Mouse (Mus musculus): ENCODE data around the gene Angptl8. TPM values are rescaled to one million over a fixed set of nuclear protein-coding genes. Genes with fewer than 3 reads are reported as not detected.

Gene Angptl8
- total RNA-seq, 2 experiments from 2014 or later: not detected

GRCm38 (mm10) chr9:21806976-21807375, 28.3 kb upstream of the Angptl8 start:
- DNase-seq: no peak
- intact Hi-C loops (cut with DNase I): loop anchor here (10.0 kb wide), 1 partner anchor 202 kb away; no protein-coding TSS in a partner anchor

- intact Hi-C loops (cut with DNase I): loop anchor here (10.0 kb wide), 1 partner anchor 204 kb away; no protein-coding TSS in a partner anchor
- DNase-seq: no peak
These were observed 26.7 kb upstream of the Angptl8 start for GRCm38 (mm10) chr9:21808561-21808960.

DNA sequence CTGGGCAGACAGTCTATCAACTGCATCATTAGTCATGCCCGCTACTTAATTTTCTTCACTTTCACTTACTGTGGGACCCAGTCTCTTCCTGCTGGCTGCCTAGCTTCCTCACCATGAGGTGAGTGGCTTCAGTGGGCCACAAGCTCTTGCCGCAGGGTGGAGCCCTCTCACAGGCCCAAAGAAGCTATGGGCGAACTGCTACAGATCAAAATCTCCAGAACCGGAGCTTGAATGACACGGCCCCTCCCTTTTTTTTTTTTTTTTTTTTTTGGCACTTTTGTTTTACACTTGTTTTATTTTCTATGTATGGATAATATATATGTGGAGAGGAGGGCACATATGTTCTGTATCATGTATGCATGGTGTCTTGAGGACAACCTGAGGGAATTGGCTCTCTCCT, 24.1 kb upstream of the Angptl8 start:
- intact Hi-C loops (cut with DNase I): no loop called here

GRCm38 (mm10) chr9:21816716-21817305, 18.5 kb upstream of the Angptl8 start:
- intact Hi-C loops (cut with DNase I): no loop called here
- DNase-seq: no peak

More for the DNA sequence above, 24.1 kb upstream of the Angptl8 start:
- no peak for DNase-seq

- intact Hi-C loops (cut with DNase I): no loop called here
These were observed 17.2 kb upstream of the Angptl8 start for GRCm38 (mm10) chr9:21818125-21818524.

DNA sequence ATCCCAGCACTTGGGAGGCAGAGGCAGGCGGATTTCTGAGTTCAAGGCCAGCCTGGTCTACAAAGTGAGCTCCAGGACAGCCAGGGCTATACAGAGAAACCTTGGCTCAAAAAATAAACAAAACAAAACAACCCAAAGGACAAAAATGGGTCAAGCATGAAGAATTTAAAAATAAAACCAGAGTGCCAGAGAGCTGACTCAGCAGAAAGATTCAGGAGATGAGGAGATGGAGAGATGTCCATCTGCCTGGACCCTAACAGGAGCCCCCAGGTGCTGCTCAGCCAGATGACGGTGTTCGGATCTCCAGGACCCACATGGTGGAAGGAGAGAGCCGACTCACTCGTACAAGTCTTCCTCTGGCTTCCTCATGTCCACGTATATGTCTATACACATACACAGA, 16.7 kb upstream of the Angptl8 start:
- intact Hi-C loops (cut with DNase I): no loop called here
- DNase-seq: no peak

More at GRCm38 (mm10) chr9:21818125-21818524, 17.2 kb upstream of the Angptl8 start:
- DNase-seq: no peak

GRCm38 (mm10) chr9:21819181-21819729, 16.1 kb upstream of the Angptl8 start:
- DNase-seq: no peak
- intact Hi-C loops (cut with DNase I): no loop called here

GRCm38 (mm10) chr9:21820183-21820582, 15.1 kb upstream of the Angptl8 start:
- intact Hi-C loops (cut with DNase I): no loop called here
- DNase-seq: no peak

- intact Hi-C loops (cut with DNase I): no loop called here
- DNase-seq: no peak
These were observed 12.6 kb upstream of the Angptl8 start for GRCm38 (mm10) chr9:21822686-21823085.

DNA sequence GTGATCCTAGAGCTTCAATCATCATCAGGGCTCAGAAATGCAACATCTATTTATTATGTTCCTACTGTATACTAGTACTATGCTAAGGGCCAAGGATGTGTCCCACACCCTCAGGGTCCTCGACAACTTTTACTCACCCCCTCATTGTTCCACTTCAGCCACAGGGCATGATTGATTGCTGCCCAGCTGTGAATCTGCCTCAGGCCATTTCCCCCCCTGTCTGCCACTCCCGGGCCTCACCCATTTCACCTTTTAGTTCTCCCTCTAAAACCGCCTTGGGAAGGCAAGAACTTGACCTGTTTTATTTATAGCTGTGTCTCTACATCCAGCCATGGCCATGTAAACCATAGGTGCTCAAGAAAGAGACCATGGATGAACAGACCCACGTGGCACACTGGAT, 11.4 kb upstream of the Angptl8 start:
- intact Hi-C loops (cut with DNase I): no loop called here
- no peak for DNase-seq

DNA sequence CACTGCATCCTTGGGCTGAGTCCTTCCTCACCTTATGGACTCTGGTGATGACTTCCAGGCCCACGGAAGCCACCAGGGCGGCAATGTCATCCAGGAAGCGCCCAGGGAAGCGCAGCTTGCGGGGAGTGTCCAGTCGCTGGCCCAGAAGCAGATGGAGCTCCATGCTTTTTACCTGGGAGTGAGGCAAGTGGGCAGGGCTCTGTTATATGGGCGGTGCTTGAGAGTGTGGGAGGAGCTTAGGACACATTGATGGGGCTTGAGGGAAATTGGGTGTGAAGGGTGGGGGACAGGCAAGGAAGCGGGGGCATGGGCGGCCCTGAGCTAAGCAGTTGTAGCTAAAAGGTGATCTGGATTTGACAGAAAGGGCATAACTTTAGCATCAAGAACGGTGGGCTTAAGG, 10.9 kb upstream of the Angptl8 start:
- intact Hi-C loops (cut with DNase I): no loop called here

GRCm38 (mm10) chr9:21829834-21830460, 5.4 kb upstream of the Angptl8 start:
- DNase-seq: no peak
- intact Hi-C loops (cut with DNase I): no loop called here

More for the DNA sequence above, 10.9 kb upstream of the Angptl8 start:
- DNase-seq: no peak

GRCm38 (mm10) chr9:21830461-21830850, 4.9 kb upstream of the Angptl8 start:
- intact Hi-C loops (cut with DNase I): no loop called here
- no peak for DNase-seq

GRCm38 (mm10) chr9:21830936-21831335, 4.4 kb upstream of the Angptl8 start:
- intact Hi-C loops (cut with DNase I): no loop called here
- DNase-seq: no peak

- DNase-seq: no peak
- intact Hi-C loops (cut with DNase I): no loop called here
These were observed 3.6 kb upstream of the Angptl8 start for GRCm38 (mm10) chr9:21831558-21832240.

GRCm38 (mm10) chr9:21837690-21838089, 2.4 kb downstream of the Angptl8 start:
- intact Hi-C loops (cut with DNase I): no loop called here
- DNase-seq: no peak

DNA sequence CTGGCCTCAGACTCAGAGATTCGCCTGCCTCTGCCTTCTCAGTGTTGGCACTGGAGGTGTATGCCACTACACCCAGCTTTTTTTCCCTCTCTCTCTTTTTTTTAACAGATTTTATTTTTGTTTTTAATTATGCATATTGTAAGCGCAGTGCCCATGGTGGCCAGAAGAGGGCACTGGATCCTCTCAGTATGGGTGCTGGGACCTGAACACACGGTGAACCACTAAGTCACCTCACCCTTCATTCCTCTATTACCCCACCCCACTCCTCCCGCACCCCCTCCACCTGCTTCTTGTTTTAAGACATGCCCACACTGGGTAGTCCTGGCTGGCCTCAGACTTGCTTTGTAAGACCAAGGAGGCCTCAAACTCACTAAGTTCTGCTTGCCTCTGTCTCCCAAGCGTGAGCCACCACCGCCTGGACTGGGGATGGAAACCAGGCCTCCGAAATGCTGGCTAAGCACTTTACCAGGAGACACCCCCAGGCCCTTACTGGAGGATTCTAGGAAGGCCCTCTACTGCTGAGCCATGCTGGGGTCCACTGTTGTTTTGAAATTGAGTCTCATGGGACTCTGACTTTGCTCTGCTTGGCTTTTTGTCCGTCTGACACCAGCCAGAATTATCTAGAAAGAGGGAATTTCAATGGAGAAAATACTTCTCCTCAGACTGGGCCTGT, 4.9 kb downstream of the Angptl8 start:
- intact Hi-C loops (cut with DNase I): loop anchor here (1.0 kb wide), 1 partner anchor 31 kb away; no protein-coding TSS in a partner anchor

GRCm38 (mm10) chr9:21841340-21841739, 6.0 kb downstream of the Angptl8 start:
- intact Hi-C loops (cut with DNase I): no loop called here
- DNase-seq: no peak

More for the DNA sequence above, 4.9 kb downstream of the Angptl8 start:
- peak; percentile 38 to 66 for DNase-seq

GRCm38 (mm10) chr9:21842391-21842790, 7.1 kb downstream of the Angptl8 start:
- peak; percentile 61 to 72 for DNase-seq
- intact Hi-C loops (cut with DNase I): no loop called here

DNA sequence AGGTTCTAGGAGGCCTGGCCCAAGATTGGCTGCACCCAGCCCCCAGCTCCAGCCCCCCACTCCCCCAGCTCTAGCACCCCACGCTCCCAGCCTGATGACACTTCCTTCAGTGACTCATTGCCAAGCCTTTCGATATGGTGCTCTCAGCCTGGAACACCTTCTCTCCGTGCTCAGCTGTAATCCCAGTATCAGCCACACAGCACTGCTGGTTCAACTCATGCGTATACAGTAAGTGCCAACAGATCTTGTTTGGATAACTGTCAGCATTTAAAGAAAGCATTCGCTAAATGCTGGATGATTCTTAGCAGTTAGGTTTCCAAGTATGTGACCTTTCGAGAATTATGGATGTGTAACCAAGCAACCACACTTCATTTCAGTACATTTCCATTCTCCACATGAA, 7.8 kb downstream of the Angptl8 start:
- no peak for DNase-seq
- intact Hi-C loops (cut with DNase I): no loop called here
